Mouse (Mus musculus) neutrophil, adult 59 days (primary cell): Measurements from ENCODE around the gene Cadm2. TPM values are rescaled to one million over a fixed set of nuclear protein-coding genes. Genes with fewer than 3 reads are reported as not detected.

Experiments
- total RNA-seq, 2 experiments: library from RNA; stranded (reverse); gene quantifications; 1 replicate in 1 of 2; 2 replicates in 1 of 2; pipeline ENCODE4 v1.2.4; 2023

The Cadm2 gene
- 1 to 10 TPM in 1 of 2 experiments, not detected in 1; 1.1 TPM for total RNA-seq

DNA sequence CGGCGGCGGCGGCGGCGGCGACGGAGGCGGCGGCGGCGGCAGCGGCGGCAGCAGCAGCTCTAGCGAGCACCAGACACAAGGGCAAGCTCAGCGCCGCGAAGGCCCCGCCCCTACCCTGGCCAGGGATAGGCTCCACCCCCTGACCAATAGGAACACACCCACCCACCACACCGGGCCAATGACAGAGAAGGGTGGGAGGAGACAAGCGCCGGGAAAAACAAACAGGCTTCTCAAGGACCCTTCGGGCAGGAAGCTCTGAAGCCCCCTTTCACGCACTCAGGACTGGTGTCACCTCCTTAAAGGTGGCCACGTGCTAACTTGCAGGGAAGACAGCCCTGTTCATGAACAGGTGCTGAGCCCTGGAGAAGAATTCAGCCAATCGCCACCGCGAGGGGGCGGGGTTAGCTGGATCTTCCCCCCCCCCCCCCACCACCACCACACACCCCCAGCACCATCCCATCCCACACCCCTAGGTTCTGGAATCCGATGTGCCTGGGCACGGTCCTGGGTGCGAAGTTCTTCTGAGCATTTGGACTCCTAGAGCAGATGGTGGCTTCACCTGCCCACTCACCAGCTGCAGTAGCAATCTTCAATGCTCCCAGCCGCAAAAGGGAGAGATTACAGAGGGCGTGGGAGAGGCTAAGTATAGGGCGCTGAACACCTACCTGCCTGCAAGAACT is at the start of gene Cadm2:
Gene Cadm2 (minus strand): TSS at position 83 of the 680 bp plus-strand sequence.

